Mouse (Mus musculus): Measurements from ENCODE around the gene Rps2.
A peak's percentile ranks its signal among the peaks of the same experiment; 100 is the strongest.
"Not testable (repeated sequence)": the region's sequence is repeated elsewhere in the genome, so short reads cannot be mapped to it uniquely, and the experiment has no call there.

Rps2 gene

DNA sequence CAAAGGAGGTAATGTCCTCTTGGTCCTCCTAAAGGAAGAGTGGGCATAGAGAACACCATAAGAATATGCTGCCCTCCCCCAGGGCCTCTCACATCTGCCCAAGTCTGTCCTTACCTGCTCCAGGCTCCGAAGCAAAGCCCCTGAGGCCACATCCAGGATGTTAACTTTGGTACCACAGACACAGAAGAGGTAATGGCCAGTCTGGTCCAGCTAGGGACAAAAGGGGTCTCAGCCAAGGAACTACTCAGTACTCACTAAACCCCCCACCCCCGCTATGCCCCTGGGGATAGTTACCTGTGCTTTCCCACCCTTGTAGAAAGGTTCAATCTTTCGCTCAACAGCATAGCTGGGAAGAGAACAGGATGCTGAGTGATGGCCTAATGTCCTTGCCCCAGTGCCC is 12.1 kb upstream of the Rps2 start:
- DNase-seq (ENCODE audit: extremely low spot score) = no peak

DNA sequence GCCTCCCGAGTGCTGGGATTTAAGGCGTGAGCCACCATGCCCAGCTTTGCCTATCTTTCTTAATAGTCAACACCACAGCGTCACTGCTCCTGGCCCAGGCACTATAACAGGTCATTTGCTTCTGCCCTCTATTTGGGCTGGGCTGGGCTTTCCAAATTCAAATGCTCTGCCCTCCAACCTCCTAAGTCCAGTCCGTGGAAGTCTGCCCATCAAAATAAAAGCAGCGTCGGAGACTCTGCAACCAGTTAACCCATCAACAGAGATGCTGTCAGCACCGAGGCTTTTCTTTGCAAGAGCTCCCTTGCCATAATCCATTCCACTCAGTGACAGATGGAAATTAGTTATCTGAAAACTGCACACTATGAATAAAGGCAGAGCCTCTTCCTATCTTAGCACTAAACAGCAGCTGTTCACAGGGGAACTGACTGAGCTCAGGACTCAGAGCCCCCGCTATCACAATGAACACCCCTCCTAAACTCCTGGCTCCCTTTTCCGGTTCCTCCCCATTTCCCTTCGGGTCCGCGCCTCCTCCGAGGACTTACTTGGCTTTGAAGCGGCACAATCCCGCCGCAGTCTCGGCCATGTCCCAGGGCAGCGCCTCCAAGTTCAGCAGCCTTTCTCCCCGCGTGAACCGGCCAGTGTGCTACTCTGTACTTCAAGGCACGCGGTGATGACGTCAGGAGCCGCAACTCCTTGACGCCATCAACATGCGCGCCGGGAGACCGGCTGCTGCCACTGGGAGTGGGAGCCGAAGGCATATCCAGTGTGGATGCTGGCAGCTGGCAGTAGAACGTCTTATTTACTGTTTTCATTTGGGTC is 10.7 kb upstream of the Rps2 start, which contains the start of gene Tbl3:
TSS of gene Tbl3 (minus strand) at position 679 of the 819 bp plus-strand sequence.
- peak; percentile 95 for DNase-seq (ENCODE audit: extremely low spot score)

DNA sequence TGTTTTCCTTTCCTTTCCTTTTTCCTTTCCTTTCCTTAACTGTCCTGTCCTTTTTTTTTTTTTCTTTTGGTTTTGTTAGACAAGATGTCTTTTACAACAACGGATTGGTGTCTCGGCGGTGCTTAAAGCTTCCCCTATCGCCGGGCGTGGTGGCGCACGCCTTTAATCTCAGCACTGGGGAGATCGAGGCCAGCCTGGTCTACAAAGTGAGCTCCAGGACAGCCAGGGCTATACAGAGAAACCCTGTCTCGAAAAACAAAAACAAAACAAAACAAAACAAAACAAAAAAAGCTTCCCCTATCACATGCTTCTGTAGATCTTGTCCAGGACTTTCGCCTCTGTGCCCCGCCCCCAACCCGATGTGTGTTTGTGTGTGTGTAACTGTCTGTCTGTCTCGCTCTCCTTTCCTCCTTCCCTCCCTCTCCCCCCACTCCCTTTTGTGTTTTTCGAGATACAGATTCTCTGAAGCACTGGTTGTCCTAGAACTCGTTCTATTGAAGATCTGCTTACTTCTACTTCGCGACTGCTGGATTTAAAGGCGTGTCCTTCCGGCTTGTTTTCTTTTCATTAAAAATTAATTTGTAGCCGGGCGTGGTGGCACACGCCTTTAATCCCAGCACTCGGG is 10.0 kb upstream of the Rps2 start:
- DNase-seq (ENCODE audit: extremely low spot score) = no peak

DNA sequence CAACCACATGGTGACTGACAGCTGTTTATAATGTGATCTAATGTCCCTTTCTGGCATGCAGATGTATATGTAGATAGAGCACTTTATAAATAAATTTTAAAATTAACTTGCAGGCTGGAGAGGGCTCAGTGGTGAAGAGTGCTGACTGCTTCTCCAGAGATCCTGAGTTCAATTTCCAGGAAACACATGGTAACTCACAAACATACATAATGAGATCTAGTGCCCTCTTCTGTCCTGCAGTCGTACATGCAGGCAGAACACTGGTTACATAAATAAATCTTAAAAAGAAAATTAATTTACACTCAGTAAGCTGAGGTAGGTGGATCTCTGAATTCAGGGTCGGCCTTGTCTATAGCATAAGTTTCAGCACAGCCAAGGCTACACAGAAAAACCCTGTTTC is 9.3 kb upstream of the Rps2 start:
- DNase-seq (ENCODE audit: extremely low spot score) = no peak

GRCm38 (mm10) chr17:24715556-24715955 is 2.4 kb upstream of the Rps2 start:
- DNase-seq (ENCODE audit: extremely low spot score) = no peak

DNA sequence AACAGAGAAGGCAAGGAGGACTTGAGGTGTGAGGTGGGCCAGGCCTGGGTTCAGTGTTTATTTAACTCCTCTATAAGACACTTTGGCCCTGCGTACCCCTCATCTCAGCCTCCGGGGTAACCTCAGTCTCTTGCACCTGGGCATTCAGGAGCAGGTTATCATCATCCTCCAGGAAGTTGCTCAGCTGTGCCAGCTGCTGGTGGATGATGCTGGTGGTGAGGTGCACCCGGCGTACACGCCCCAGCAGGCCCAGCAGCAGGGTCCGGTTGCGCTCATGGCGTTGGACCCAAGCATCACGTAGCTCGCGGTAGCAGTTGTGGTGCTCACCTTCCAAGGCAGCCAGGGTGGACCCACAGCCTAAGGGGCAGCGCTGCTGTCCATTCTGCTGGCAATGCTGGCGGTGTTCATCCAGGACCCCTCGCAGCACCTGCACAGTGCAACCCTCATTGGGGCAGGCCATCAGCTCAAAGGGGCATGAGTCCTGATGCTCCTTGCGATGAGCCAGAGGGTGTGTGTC is 1.7 kb upstream of the Rps2 start:
- no peak for DNase-seq (ENCODE audit: extremely low spot score)

- DNase-seq (ENCODE audit: extremely low spot score) = not testable (repeated sequence)
These were observed 1.0 kb downstream of the Rps2 start for GRCm38 (mm10) chr17:24718938-24719337.

DNA sequence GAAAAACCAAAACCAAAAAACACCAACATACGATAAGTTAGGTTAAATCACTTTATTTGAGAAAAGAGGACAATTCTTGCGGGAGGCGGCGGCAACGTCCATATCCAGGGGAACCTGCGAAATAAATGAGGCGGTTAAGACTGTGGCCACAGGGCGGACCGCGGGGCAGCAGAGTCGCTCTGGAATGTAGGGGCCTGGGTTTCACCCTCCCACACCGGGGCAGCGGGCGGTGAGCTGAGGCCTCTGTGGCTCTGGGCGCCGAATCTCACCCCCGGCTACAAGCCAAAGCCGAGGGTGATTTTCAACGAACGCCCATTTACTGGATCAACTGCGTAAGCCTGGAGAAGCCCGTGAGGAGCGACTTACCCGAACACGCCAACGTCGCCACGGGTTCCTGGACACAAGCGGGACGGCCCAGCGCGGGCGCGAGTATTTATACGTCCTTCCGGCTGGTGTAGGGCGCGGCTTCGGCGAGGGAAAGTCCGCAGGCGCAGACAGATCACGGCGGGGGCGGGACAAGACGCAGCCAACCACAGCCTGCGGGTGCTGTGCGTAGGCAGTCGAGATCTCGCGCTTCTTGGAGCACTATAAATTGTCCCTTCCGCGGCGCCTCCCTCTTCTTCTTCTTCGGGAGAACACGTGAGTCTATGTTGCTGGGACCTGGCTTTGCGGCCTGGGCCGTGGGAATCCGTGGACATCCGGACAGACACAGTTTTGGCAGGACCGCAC is 1.7 kb downstream of the Rps2 start:
- peak; percentile 98 for DNase-seq (ENCODE audit: extremely low spot score)

DNA sequence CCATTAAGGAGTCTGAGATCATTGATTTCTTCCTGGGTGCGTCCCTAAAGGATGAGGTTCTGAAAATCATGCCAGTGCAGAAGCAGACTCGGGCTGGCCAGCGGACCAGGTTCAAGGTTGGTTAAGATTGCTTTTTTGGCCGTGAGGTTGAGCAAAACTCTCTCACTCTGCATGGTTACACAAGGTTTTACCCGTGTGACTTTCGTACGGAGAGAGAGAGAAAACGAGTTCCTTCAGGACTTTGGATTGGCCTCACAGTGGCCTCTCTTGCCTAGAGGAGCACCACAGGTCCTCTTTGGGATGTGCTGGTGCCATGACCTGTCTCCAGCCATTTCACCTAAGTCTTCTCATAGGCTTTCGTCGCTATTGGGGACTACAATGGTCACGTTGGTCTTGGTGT is 2.7 kb downstream of the Rps2 start:
- not testable (repeated sequence) for DNase-seq (ENCODE audit: extremely low spot score)

DNA sequence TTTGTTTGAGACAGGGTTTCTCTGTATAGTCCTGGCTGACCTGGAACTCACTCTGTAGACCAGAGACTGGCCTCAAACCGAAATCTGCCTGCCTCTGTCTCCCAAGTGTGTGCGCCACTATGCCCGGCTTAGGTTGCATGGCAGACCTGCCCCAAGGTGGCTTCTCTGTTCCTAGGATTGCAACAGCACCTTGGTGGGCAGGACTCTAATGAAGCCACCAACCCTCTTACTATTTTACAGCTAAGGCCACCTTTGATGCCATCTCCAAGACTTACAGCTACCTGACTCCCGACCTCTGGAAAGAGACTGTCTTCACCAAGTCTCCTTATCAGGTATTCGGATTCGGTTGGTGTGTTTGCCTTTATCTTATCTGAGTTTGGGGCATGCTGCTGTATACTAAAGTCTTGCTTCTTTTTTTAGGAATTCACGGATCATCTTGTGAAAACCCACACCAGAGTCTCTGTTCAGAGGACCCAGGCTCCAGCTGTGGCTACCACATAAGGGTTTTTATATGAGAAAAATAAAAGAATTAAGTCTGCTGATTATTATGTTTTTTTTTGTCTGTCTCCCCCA is 3.6 kb downstream of the Rps2 start:
- not testable (repeated sequence) for DNase-seq (ENCODE audit: extremely low spot score)

GRCm38 (mm10) chr17:24722220-24722924 is 4.5 kb downstream of the Rps2 start:
- peak; percentile 57 for DNase-seq (ENCODE audit: extremely low spot score)

DNA sequence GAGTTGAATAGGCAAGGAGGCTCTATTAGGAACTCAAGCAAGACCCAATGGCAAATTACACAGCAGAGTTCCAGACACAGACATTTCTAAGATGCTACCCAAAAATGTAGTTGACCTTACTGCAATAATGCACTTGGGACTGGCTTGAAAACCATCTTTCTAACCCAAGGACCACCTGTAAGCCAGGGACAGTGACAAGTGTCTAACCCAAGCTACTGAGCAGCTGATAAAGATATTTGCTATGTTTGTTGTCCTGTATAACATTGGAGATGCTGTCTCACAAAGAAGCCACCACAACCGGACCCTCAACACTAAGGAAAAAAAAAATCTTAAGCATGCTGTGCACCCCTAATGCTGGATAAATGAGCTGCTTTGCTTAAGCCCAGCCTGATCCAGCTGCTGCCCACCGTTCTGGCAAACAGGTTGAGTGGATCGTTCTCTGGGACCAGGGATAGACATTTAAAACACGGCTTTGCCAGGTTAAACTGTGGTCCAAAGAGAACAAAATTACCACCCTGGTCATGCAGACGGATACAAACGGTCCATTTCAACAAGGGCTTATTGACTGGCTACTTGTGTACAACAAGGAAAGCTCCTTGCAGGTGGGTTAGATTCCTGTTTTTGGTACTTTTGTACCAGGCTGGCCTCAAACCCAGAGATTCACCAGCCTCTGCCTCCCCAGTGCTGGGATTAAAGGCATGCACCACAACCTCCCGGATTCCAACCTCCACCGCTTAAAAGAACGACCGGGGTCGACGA is 5.4 kb downstream of the Rps2 start:
- DNase-seq (ENCODE audit: extremely low spot score) = peak; percentile 51

- DNase-seq (ENCODE audit: extremely low spot score) = no peak
These were observed 5.9 kb downstream of the Rps2 start for GRCm38 (mm10) chr17:24723881-24724180.

DNA sequence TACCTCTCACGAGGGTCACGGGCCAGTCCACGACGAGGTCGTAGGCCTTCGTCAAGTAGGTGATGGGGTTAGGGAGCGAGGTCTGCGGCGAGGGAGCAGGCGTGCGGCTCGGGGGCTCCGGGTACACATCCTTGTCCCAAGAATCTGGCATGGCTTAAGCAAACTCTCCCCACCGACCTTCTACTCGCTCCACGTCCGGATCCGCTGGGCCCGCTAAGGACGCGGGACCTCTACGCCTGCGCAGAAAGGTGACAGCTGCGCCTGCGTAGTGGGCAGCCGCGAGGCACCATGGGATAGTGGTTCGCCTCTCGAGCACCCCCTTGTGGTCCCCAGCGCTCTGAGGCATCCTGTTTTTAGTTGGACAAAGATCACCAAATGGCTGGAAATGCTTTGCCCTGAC is 6.3 kb downstream of the Rps2 start, which contains the start of gene Ndufb10:
TSS of gene Ndufb10 (minus strand) at position 295 of the 400 bp plus-strand sequence.
- DNase-seq (ENCODE audit: extremely low spot score) = peak; percentile 96

GRCm38 (mm10) chr17:24725637-24726390 is 7.9 kb downstream of the Rps2 start:
- DNase-seq (ENCODE audit: extremely low spot score) = no peak

DNA sequence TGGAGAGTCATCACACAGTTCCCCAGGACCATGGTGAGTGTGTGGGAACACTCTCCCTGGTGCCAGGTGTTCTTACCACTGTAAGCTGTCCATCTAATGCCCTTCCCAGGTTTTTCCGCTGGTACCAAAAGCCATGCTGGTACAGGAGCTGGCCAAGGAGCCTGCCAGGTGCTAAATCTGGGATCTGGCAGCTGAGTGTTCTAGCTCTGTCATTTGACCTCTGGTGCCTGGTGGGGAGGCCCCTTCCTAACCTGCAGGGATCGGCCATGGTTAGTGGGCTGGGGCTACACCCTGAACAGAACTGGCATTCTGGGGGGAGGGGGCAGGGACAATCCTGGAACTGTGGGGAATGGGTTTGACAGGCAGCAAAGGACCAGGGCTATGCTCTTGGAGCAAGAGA is 9.7 kb downstream of the Rps2 start, which contains the start of gene Rpl3l:
TSS of gene Rpl3l (plus strand) at position 203 of the 400 bp plus-strand sequence.
- no peak for DNase-seq (ENCODE audit: extremely low spot score)

DNA sequence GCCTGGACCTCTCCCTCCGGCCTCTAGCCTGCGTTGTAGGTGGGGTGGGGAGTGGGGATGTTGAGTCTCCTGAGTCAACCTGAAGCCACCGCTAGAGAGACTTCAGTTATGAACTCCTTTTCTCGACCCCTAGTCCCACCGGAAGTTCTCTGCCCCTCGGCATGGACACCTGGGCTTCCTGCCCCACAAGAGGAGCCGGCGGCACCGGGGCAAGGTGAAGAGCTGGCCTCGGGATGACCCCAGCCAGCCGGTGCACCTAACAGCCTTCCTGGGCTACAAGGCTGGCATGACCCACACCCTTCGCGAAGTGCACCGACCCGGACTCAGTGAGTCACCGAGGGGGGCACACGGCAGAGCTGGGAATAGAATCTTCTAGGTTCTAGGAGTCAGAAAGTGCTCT is 10.3 kb downstream of the Rps2 start:
- DNase-seq (ENCODE audit: extremely low spot score) = no peak

GRCm38 (mm10) chr17:24729067-24729466 is 11.2 kb downstream of the Rps2 start:
- no peak for DNase-seq (ENCODE audit: extremely low spot score)

DNA sequence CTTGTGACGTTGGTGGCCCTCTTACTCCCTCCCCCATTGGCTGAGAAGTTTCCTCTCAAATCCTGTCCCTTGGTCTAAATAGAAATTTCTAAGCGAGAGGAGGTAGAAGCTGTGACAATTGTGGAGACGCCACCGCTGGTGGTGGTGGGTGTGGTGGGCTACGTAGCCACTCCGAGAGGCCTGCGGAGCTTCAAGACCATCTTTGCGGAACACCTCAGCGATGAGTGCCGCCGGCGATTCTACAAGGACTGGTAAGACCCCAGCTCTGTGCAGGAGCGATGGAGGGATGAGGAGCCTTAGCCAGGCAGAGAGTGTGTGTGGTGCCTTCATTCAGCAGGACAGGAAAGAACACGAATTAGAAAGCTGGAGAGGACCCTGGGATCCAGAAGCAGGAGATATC is 12.9 kb downstream of the Rps2 start:
- DNase-seq (ENCODE audit: extremely low spot score) = no peak
